Mouse (Mus musculus) left cerebral cortex, adult 6 months (tissue): ENCODE results near the gene Irgm1. TPM values are rescaled to one million over a fixed set of nuclear protein-coding genes. Genes with fewer than 3 reads are reported as not detected.

Source experiments
- long read RNA-seq, 2 experiments: library from polyadenylated mRNA; unstranded; transcript quantifications; one replicate each; pipeline ENCODE4 v2.0.0; 2019 to 2020
- polyA plus RNA-seq: library from polyadenylated mRNA; unstranded; fragments of <200 nt; fragmentation: Nextera tagmentation; gene quantifications from 2 replicates; pipeline ENCODE4 v1.2.3, GENCODE M21; 2021

Irgm1 gene
- 11.3 and 11.6 TPM in 2 replicates for polyA plus RNA-seq
- long read RNA-seq, experiment 1, transcript Irgm1-202 (2 exons, 2,082 nt): major isoform, 31 of 46 reads
- long read RNA-seq, experiment 1, transcript Irgm1-201 (3 exons, 2,259 nt): minor isoform, 12 of 46 reads
- long read RNA-seq, experiment 1, partial matches to known transcripts: 1 of 46 reads
- long read RNA-seq, experiment 1, other reads (novel, unspliced or antisense): 2 of 46 reads
- long read RNA-seq, experiment 2, transcript Irgm1-202 (2 exons, 2,082 nt): major isoform, 13 of 20 reads
- long read RNA-seq, experiment 2, transcript Irgm1-201 (3 exons, 2,259 nt): minor isoform, 5 of 20 reads
- long read RNA-seq, experiment 2, partial matches to known transcripts: 0 of 20 reads
- long read RNA-seq, experiment 2, other reads (novel, unspliced or antisense): 2 of 20 reads

DNA sequence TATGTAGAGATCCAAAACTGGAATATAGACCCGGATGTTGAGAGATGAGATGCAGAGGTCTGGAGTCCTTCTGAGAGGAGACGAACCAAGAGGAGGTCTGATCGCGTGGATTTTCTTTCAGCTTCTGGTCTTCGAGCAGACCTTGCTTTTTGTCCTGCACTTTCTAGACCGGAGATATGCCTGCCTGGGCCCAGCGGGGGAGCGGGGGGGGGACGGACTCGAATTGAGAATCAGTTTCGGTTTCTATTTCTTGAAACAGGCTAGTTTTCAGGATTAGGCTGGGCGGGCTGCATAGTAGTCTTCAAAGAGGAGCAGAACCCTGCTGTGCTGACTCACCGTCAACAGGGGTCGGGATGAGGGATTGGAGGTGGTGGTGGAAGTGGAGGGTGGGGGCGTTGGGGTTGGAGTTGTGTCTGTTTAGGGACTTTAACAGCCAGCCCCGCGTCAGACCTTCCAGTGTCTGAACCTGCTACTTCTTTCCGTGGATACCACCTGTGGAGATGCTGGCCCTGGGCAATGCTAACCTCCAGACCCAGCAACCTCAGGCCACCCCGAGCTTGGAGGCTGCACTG is at the start of gene Irgm1:
TSS of gene Irgm1 (minus strand) at position 483 of the 572 bp plus-strand sequence.

DNA sequence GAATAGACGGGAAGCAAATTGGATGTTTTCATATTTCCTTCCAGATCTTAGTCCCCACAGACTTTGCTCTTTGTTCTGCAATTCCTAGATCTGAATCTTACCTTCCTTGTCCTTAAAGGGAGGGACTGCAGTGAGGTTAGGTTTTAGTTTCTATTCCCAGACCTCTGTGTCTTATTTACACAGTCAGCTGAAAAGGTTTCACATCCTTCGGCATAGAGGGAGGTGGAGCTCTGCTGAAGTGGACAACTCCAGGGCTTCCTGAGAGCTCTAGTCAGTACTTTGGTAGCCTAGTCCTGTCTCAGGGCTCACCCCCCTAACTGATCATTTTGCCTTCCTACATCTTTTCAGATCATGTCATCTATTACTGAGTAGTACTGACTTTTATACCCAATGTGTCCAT is 30.5 kb upstream of the Irgm1 start, which contains the start of gene Gm5431:
TSS of gene Gm5431 (minus strand) at position 194 of the 400 bp plus-strand sequence.

DNA sequence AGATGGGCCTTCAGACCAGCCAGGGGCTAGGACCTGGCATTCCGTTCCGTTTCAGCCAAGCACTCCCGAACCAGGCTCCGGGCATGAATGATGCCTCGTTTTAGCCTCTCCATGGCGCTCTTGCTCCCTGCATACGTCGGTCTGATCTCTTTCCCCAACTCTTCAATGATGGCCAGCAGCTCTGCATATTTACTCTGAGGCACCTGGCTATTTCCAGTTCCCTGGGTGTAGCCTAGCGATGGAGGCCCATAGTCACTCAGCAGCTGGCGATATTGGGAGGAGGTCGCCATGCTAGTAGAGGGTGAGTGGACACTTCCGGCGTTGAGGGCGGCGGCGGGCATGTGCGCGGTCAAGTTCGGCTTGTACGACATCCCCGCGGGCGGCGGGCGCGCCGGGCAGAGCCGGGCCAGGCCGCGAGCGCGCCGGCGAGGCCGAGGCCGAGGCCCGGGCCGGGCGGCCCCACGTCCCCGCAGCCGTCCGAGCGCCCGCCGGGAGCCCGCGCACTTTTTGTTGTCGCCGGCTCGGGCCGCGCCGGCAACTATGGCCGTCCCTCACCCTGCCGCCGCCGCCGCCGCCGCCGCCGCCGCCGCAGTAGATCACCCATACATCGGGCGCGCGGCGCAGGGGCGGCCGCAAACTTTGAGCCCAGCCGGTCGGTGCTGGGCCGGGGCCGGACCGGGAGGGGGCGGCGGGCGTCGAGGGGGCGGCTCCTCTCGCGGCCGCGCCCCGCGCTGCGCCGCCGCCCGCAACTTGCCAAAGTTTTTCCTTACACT is 45.3 kb downstream of the Irgm1 start, which contains the start of the genes Trim7 and Gm12184:
TSS of gene Trim7 (plus strand) at position 162 of the 773 bp plus-strand sequence.
TSS of gene Gm12184 (minus strand) at position 677 of the 773 bp plus-strand sequence.

DNA sequence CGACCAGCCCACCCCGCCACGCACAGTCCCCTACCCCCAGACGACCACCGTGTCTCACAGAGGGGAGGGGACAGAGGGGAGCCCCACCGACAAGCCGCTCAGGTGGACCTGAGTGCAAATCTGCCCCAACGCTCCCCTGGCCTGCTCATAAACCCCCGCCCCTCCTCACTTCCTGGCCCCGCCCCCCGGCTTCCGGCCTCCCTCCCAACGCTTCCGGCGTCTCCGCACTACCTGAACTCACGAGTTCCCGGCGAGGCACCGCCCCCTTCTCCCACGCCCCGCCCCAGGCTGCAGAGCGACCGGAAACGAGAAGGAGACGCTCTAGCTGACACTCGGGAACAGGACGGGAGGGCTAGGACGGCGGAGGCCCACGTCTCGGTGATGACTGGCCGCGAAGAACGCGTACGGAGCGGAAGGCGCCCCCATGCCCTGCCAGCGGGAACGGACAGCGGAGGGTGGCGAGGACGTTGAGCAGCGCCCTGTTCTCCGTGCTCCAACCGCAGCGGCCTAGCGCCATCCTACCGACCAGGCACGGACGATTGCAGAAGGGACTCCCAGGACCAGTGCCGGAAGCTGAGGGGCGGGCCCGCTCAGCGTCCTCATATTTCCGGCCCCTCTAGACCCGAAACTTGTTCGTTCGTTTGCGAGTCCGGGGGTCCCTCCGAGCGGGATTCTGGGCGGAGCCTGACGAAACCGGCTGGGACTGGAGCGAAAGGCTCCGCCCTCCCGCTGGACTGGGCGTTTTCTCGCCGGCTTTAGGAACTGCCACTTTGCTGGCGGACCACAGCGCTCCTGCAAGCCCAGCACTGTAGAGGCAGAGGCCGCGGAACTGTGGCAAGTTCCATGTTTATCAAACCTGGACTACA is 54.5 kb downstream of the Irgm1 start, which contains the start of gene Trim41:
TSS of gene Trim41 (minus strand) at position 554 of the 866 bp plus-strand sequence.

Other genes with a start within 250 kb of the Irgm1 start
- gene Rack1, start 71.4 kb downstream of the Irgm1 start, polyA plus RNA-seq: 177 and 253 TPM in 2 replicates
- 2.9 and 3.0 TPM in 2 replicates for gene Trim41, start 54.3 kb downstream of the Irgm1 start, polyA plus RNA-seq
- 1.0 and 1.3 TPM in 2 replicates for gene Trim7, start 45.5 kb downstream of the Irgm1 start, polyA plus RNA-seq
- gene Gm12184, start 45.0 kb downstream of the Irgm1 start, polyA plus RNA-seq: 0.21 and 1.0 TPM in 2 replicates
- gene Gm5431, start 30.5 kb upstream of the Irgm1 start, polyA plus RNA-seq: 0.13 TPM in 1 of 2 replicates, not detected in the other
- 3.2 and 4.0 TPM in 2 replicates for gene Psme2b, start 74.5 kb upstream of the Irgm1 start, polyA plus RNA-seq
- gene Olfr56, start 107.2 kb upstream of the Irgm1 start, polyA plus RNA-seq: not detected in 2 replicates
- 0.30 and 0.55 TPM in 2 replicates for gene 9930111J21Rik1, start 107.7 kb upstream of the Irgm1 start, polyA plus RNA-seq
- not detected in 2 replicates for gene Gm12185, start 120.5 kb upstream of the Irgm1 start, polyA plus RNA-seq
- 0.80 and 1.1 TPM in 2 replicates for gene Tgtp1, start 122.5 kb upstream of the Irgm1 start, polyA plus RNA-seq
- gene 9930111J21Rik2, start 179.6 kb upstream of the Irgm1 start, polyA plus RNA-seq: 0.54 and 0.55 TPM in 2 replicates
- gene Tgtp2, start 192.5 kb upstream of the Irgm1 start, polyA plus RNA-seq: 1.1 and 1.7 TPM in 2 replicates
- gene Ifi47, start 204.9 kb upstream of the Irgm1 start, polyA plus RNA-seq: 2.0 and 2.3 TPM in 2 replicates
- not detected in 2 replicates for gene Olfr1396, start 243.2 kb upstream of the Irgm1 start, polyA plus RNA-seq